Mouse (Mus musculus): Measurements from ENCODE around the gene Plcl1.

GRCm38 (mm10) chr1:55749770-55750169 lies 344.0 kb downstream of the Plcl1 start:
- TF ChIP-seq POLR2A (IDR thresholded peaks at IDR 0.05; ENCODE audit: low read depth, low read length) (no peak), ZKSCAN1 (IDR thresholded peaks at IDR 0.05; ENCODE audit: borderline replicate concordance, low read depth, low read length) (no peak), POLR2AphosphoS2 (IDR thresholded peaks at IDR 0.05; ENCODE audit: low read depth, low read length) (no peak), CHD2 (IDR thresholded peaks at IDR 0.05; ENCODE audit: low read length) (no peak), CTCF (conservative IDR thresholded peaks at IDR 0.05 in 1 of 2, IDR thresholded peaks at IDR 0.05 in 1 of 2; ENCODE audit: low read depth in 2 of 2, low read length in 2 of 2) (no peak), MXI1 (IDR thresholded peaks at IDR 0.05; ENCODE audit: low read depth, low read length) (no peak), SIN3A (IDR thresholded peaks at IDR 0.05; ENCODE audit: low read length) (no peak), BHLHE40 (IDR thresholded peaks at IDR 0.05; ENCODE audit: low read depth, low read length) (no peak), MYC (IDR thresholded peaks at IDR 0.05; ENCODE audit: low read depth, low read length) (no peak), USF1 (IDR thresholded peaks at IDR 0.05; ENCODE audit: low read depth, low read length) (no peak), ZC3H11A (IDR thresholded peaks at IDR 0.05; ENCODE audit: low read depth, low read length) (no peak), ZNF384 (IDR thresholded peaks at IDR 0.05; ENCODE audit: low read depth, low read length) (no peak), JUN (IDR thresholded peaks at IDR 0.05; ENCODE audit: insufficient read depth, low read depth, low read length) (no peak)

Data from CH12.LX (cell line).